Mouse (Mus musculus): ENCODE data around the gene Ttyh2. TPM values are rescaled to one million over a fixed set of nuclear protein-coding genes. Genes with fewer than 3 reads are reported as not detected.

Gene Ttyh2
- polyA plus RNA-seq, 1 experiment from 2014 or later: 25.1 TPM

DNA sequence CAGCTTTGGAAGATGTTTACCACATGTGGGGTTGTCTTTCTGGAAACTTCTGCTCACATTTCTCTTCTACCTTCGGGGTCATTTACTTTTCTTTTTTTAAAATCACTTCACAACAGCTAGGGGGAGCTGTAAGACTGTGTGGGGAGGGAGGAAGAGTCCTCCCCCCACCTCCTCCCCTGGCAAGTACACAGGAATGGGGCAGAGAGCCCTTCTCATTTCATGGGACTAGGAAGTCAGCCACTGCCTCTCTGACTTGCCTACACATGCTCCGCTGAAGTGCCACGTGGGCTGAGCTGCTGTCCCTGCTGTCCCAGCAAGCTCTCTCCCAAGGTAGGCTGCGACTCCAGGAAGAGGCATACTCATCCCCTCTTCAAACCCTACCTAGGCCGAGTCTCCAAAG lies 20.7 kb upstream of the Ttyh2 start:
- peaks cover 9% of the 10 kb centered on the region; the same call in 1 of the 2 replicates for H3K27me3 ChIP-seq (replicated peaks; ENCODE audit: control insufficient read depth, insufficient read depth, low read length)

DNA sequence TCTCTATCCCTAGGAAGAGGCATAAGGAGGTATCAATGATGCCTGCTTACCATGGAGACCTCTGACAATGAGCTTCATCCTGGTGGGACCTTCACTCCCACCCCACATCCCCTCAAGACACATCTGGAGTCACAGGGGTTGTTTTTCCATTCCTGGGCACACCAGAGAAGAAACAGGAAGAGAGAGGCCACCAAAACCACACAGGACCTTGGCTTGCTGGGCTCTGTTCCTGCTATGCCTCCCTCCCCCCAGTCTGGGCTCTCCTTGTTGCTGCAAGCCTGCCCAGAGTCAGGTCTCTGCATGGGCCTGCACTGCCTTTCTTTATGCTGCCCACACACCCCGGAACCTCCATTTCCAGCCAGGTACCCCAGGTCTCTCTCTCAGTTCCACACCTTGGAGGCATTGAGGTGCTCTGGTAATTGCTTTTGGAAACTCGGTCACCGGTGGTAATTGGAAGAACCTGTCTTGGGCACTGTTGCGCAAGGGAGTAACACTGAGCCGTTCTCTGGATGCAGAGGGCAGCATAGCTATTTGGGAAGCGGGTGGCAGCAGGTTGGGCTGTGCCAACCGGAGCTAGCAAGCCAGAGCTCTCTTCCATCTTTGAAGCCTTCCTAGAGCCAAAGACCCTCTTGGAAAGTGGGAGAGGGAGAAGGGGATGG lies 19.8 kb upstream of the Ttyh2 start:
- H3K9me3 ChIP-seq (ENCODE audit: control insufficient read depth, low read length): no peaks in the 10 kb centered on the region
- no peaks in the 10 kb centered on the region for H3K36me3 ChIP-seq (ENCODE audit: control insufficient read depth, insufficient read depth)
- H3K9ac ChIP-seq (replicated peaks; ENCODE audit: low read depth, low read length): no peak overlapping the region
- 83% methylated on average over 7 of the region's 7 CpGs for WGBS
- peaks cover 9% of the 10 kb centered on the region; the same call in 1 of the 2 replicates for H3K27me3 ChIP-seq (replicated peaks; ENCODE audit: control insufficient read depth, insufficient read depth, low read length)
- H3K4me2 ChIP-seq (ENCODE audit: low read length): no peak overlapping the region
- H3K4me1 ChIP-seq (replicated peaks; ENCODE audit: control insufficient read depth, insufficient read depth, low read length): peaks cover 5% of the 10 kb centered on the region
- no peak overlapping the region for H3K27ac ChIP-seq (ENCODE audit: low read length)
- ATAC-seq: no peak
- no peak overlapping the region for H3K4me3 ChIP-seq (replicated peaks; ENCODE audit: low read length)

More for the DNA sequence above, 20.7 kb upstream of the Ttyh2 start:
- Histone ChIP-seq H3K9me3 (ENCODE audit: control insufficient read depth, low read length) (no peaks in the 10 kb centered on the region), H3K4me3 (replicated peaks; ENCODE audit: low read length) (no peak overlapping the region), H3K4me2 (ENCODE audit: low read length) (no peak overlapping the region), H3K4me1 (replicated peaks; ENCODE audit: control insufficient read depth, insufficient read depth, low read length) (peaks cover 5% of the 10 kb centered on the region), H3K9ac (replicated peaks; ENCODE audit: low read depth, low read length) (no peak overlapping the region), H3K27ac (ENCODE audit: low read length) (no peak overlapping the region), H3K36me3 (ENCODE audit: control insufficient read depth, insufficient read depth) (no peaks in the 10 kb centered on the region)
- no peak for ATAC-seq
- 62% methylated on average over 5 of the region's 5 CpGs for WGBS

DNA sequence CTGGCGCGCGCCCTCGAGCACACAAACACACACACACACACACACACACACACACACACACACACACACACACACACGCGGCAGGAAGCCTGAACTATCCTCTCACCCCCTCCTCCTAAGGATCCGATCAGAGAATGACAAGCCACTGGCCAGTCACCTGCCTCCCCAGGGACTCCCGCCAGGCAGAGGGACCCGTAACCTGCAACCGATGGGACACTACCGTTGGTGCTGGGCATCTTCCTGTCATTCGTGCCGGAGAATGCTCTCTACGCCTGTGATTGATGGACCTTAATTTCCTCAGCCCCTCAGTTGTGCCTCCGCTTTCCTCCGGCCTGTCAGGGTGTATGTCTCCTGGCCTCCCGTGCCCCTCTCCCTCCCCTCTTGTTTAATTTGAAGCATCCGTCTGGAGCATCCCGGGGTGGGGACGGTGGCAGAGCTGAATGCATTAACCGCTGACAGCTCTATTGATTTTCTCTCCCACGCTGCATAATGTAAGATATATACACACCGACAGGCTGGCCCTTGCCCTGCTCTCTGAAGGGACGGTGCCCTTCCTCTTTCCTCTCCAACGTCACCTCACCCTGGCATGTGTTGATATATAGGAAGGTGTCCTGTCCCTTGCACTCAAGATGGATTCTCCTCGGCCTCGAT lies 18.1 kb upstream of the Ttyh2 start:
- Histone ChIP-seq H3K27me3 (replicated peaks; ENCODE audit: control insufficient read depth, insufficient read depth, low read length) (peaks cover 9% of the 10 kb centered on the region; the same call in 1 of the 2 replicates), H3K36me3 (ENCODE audit: control insufficient read depth, insufficient read depth) (no peaks in the 10 kb centered on the region), H3K4me2 (ENCODE audit: low read length) (no peak overlapping the region), H3K4me1 (replicated peaks; ENCODE audit: control insufficient read depth, insufficient read depth, low read length) (peaks cover 5% of the 10 kb centered on the region), H3K27ac (ENCODE audit: low read length) (no peak overlapping the region), H3K9ac (replicated peaks; ENCODE audit: low read depth, low read length) (no peak overlapping the region), H3K9me3 (ENCODE audit: control insufficient read depth, low read length) (no peaks in the 10 kb centered on the region), H3K4me3 (replicated peaks; ENCODE audit: low read length) (no peak overlapping the region)
- 0 out of 2 replicates have a peak, but pooled peaks have one; percentile 15 for ATAC-seq
- 57% methylated on average over 27 of the region's 27 CpGs for WGBS

DNA sequence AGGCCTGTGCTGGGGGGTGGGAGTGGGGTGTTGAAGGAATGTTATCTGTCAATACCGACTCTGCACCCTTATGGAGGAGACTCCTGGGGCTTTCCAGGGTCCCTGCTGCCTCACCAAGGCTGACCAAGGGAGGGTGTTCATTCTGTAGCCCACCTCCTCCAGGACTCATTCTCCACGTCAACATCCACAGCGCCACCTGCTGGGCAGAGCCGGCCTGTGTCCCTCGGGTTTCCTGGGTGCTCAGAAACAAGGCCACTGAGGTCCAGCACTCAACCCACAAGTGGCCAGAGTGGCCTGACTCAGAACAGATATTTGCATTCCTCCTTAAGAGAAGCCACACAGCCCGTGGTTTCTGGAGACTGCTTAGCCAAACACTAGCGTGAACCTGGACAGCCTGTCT lies 17.5 kb upstream of the Ttyh2 start:
- H3K27me3 ChIP-seq (replicated peaks; ENCODE audit: control insufficient read depth, insufficient read depth, low read length): peaks cover 6% of the 10 kb centered on the region; the same call in 1 of the 2 replicates
- 12% methylated on average over 7 of the region's 7 CpGs for WGBS
- ATAC-seq: 0 out of 2 replicates have a peak, but pooled peaks have one; percentile 43
- H3K4me2 ChIP-seq (ENCODE audit: low read length): no peak overlapping the region
- H3K4me1 ChIP-seq (replicated peaks; ENCODE audit: control insufficient read depth, insufficient read depth, low read length): peaks cover under 1% of the 10 kb centered on the region; the same call in 1 of the 2 replicates
- H3K27ac ChIP-seq (ENCODE audit: low read length): no peak overlapping the region
- H3K4me3 ChIP-seq (replicated peaks; ENCODE audit: low read length): no peak overlapping the region
- H3K36me3 ChIP-seq (ENCODE audit: control insufficient read depth, insufficient read depth): no peaks in the 10 kb centered on the region
- no peak overlapping the region for H3K9ac ChIP-seq (replicated peaks; ENCODE audit: low read depth, low read length)
- no peaks in the 10 kb centered on the region for H3K9me3 ChIP-seq (ENCODE audit: control insufficient read depth, low read length)

DNA sequence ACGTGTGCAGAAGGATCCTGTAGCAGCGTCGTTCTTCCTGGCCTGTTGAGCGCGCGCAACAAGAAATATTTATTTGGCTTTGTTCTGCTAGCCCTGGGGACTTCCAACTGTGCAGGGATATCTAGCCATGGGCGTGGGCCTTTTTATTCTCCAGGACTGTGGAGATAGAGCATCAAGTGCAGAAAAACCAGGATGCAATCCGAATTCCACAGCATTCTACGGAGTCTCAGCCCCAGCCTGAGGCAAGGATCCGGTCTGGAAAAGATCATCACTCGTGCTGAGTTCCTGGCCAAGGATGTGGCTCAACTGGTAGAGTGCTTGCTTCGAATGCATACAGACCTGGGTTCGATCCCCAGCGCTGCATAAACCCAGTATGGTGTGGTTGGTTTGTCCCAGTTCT lies 13.1 kb upstream of the Ttyh2 start:
- WGBS: 90% methylated on average over 14 of the region's 14 CpGs
- no peak for ATAC-seq

DNA sequence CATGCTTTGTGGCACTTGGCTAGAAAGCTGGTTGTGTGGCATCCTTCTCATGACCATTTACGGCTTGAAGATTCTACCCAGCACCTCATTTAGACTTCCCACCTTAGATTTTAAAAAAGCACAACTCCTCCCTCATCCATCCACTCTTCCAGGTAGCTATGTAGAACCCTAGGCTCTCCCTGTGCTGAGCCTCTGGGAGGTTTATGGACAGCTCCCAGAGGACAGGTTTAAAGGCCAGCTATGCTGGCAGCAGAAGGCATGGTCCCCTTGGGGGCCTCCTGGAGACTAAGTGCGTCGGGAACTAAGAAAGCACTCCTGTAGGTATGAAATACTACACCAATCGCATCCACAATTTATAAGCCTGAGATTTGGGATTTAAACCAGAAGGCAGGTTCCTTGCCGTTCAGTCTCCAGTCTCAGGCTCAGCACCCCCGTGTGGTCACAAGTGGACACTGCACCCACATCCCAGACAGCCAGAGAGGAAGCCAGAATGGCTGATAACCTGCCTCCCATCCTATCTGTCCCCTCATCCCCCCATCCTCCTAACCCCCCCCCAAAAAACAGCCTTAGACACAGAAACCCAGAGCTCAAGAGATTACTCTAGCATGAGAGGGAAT lies 12.4 kb upstream of the Ttyh2 start:
- no peaks in the 10 kb centered on the region for H3K9me3 ChIP-seq (ENCODE audit: control insufficient read depth, low read length)
- peaks cover 4% of the 10 kb centered on the region; the same call in 1 of the 2 replicates for H3K27me3 ChIP-seq (replicated peaks; ENCODE audit: control insufficient read depth, insufficient read depth, low read length)
- no peak overlapping the region for H3K4me3 ChIP-seq (replicated peaks; ENCODE audit: low read length)
- no peak overlapping the region for H3K27ac ChIP-seq (ENCODE audit: low read length)
- H3K36me3 ChIP-seq (ENCODE audit: control insufficient read depth, insufficient read depth): no peaks in the 10 kb centered on the region
- ATAC-seq: no peak; the same call in 1 of the 2 replicates
- H3K9ac ChIP-seq (replicated peaks; ENCODE audit: low read depth, low read length): no peak overlapping the region
- no peak overlapping the region for H3K4me2 ChIP-seq (ENCODE audit: low read length)
- no peaks in the 10 kb centered on the region for H3K4me1 ChIP-seq (replicated peaks; ENCODE audit: control insufficient read depth, insufficient read depth, low read length)
- 31% methylated on average over 6 of the region's 6 CpGs for WGBS

More for the DNA sequence above, 13.1 kb upstream of the Ttyh2 start:
- H3K9ac ChIP-seq (replicated peaks; ENCODE audit: low read depth, low read length): no peak overlapping the region
- no peak overlapping the region for H3K4me2 ChIP-seq (ENCODE audit: low read length)
- H3K4me1 ChIP-seq (replicated peaks; ENCODE audit: control insufficient read depth, insufficient read depth, low read length): no peaks in the 10 kb centered on the region
- H3K4me3 ChIP-seq (replicated peaks; ENCODE audit: low read length): no peak overlapping the region
- H3K9me3 ChIP-seq (ENCODE audit: control insufficient read depth, low read length): no peaks in the 10 kb centered on the region
- no peaks in the 10 kb centered on the region for H3K36me3 ChIP-seq (ENCODE audit: control insufficient read depth, insufficient read depth)
- H3K27ac ChIP-seq (ENCODE audit: low read length): no peak overlapping the region
- peaks cover 4% of the 10 kb centered on the region; the same call in 1 of the 2 replicates for H3K27me3 ChIP-seq (replicated peaks; ENCODE audit: control insufficient read depth, insufficient read depth, low read length)

DNA sequence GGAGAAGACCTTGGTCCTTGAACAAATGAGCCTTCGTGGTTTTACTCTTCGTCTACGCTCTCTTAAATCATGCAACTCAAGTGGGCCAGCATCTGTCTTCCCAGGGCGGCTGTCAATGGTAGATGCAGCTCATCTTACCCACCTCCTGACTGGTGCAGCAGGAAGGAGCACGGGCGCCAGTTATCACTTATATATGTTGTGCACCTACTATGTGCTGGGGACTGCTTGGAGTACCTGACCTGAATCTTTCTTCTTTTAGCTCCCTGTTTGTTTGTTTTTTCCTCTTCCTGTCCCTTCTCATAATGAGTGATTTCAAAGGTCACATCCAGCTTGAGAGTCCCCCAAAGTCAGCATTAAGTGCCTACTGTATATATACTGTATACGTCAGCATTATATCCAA lies 11.1 kb upstream of the Ttyh2 start:
- Histone ChIP-seq H3K36me3 (ENCODE audit: control insufficient read depth, insufficient read depth) (no peaks in the 10 kb centered on the region), H3K27me3 (replicated peaks; ENCODE audit: control insufficient read depth, insufficient read depth, low read length) (peaks cover 4% of the 10 kb centered on the region; the same call in 1 of the 2 replicates), H3K4me1 (replicated peaks; ENCODE audit: control insufficient read depth, insufficient read depth, low read length) (peaks cover under 1% of the 10 kb centered on the region; the same call in 1 of the 2 replicates), H3K9ac (replicated peaks; ENCODE audit: low read depth, low read length) (no peak overlapping the region), H3K4me3 (replicated peaks; ENCODE audit: low read length) (no peak overlapping the region), H3K4me2 (ENCODE audit: low read length) (no peak overlapping the region), H3K27ac (ENCODE audit: low read length) (no peak overlapping the region), H3K9me3 (ENCODE audit: control insufficient read depth, low read length) (no peaks in the 10 kb centered on the region)
- WGBS: 90% methylated on average over 7 of the region's 7 CpGs
- no peak for ATAC-seq

DNA sequence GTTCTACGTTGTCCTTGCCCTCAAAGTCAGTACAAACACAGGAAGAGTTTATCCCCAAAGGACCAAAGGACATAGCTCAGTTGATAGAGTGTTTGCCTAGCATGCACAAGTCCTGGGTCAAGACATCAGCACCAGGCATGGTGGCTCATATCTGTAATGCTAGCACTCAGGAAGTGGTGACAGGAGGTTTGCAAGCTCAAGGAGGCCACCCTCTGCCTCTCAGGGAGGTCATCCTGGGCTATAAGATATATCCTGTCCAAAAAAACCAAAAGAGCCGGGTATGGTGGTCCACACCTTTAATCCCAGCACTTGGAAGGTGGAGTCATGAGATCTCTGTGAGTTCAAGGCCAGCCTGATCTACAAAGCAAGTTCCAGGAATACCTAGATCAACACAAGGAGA lies 9.8 kb upstream of the Ttyh2 start:
- H3K4me2 ChIP-seq (ENCODE audit: low read length): no peak overlapping the region
- WGBS: 88% methylated on average over 2 of the region's 2 CpGs
- no peak for ATAC-seq

DNA sequence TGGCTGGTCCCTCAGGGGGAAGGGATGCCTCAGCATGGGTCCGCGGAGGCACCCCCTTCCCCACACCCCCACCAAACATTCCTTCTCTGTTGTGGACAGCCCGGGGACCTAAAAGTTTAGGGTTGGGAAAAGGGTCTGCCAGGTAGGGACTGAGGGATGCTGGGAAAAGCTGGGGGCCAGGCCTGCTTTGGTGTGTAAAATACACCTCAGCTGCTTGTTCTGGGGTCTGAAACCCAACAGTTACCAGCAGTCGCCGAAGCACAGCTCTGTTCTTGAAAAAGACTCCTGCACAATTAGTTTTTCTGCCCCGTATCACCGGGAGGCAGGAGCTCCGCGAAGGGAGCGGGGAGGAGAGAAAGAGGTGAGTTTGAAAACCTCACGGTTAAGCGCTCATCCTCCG lies 8.4 kb upstream of the Ttyh2 start:
- Histone ChIP-seq H3K4me2 (ENCODE audit: low read length) (no peak overlapping the region), H3K4me1 (replicated peaks; ENCODE audit: control insufficient read depth, insufficient read depth, low read length) (peaks cover 20% of the 10 kb centered on the region), H3K36me3 (ENCODE audit: control insufficient read depth, insufficient read depth) (peaks cover 9% of the 10 kb centered on the region), H3K9me3 (ENCODE audit: control insufficient read depth, low read length) (no peaks in the 10 kb centered on the region), H3K4me3 (replicated peaks; ENCODE audit: low read length) (no peak overlapping the region), H3K9ac (replicated peaks; ENCODE audit: low read depth, low read length) (no peak overlapping the region), H3K27me3 (replicated peaks; ENCODE audit: control insufficient read depth, insufficient read depth, low read length) (peaks cover 4% of the 10 kb centered on the region; the same call in 1 of the 2 replicates), H3K27ac (ENCODE audit: low read length) (no peak overlapping the region)
- WGBS: 12% methylated on average over 13 of the region's 13 CpGs
- no peak for ATAC-seq

More for the DNA sequence above, 9.8 kb upstream of the Ttyh2 start:
- Histone ChIP-seq H3K4me1 (replicated peaks; ENCODE audit: control insufficient read depth, insufficient read depth, low read length) (peaks cover 14% of the 10 kb centered on the region), H3K36me3 (ENCODE audit: control insufficient read depth, insufficient read depth) (no peaks in the 10 kb centered on the region), H3K9ac (replicated peaks; ENCODE audit: low read depth, low read length) (no peak overlapping the region), H3K4me3 (replicated peaks; ENCODE audit: low read length) (no peak overlapping the region), H3K27me3 (replicated peaks; ENCODE audit: control insufficient read depth, insufficient read depth, low read length) (peaks cover 4% of the 10 kb centered on the region; the same call in 1 of the 2 replicates), H3K27ac (ENCODE audit: low read length) (no peak overlapping the region), H3K9me3 (ENCODE audit: control insufficient read depth, low read length) (no peaks in the 10 kb centered on the region)

Data from forebrain, embryonic 16.5 days (tissue).